Mouse (Mus musculus) hindbrain, embryonic 11.5 days (tissue): ENCODE measurements at regions not wholly inside any gene's neighbourhood (a gene's known extent, or its start where the extent isn't known, plus 50 kb on each side); places are given as distances from the start of the nearest gene placed in this dataset.

Experiments
- ATAC-seq: fragments of 200-750 bp; cut with Nextera tagmentation; 2 replicates; pipeline ENCODE4 v1.8.0; 2017; ENCODE audit warnings: mild to moderate bottlenecking, moderate TSS enrichment, moderate library complexity; ENCODE audit not compliant: low FRiP score
- DNase-seq: peaks from one replicate; pipeline ENCODE4 v3.0.0-alpha.2; 2015; ENCODE audit warnings: low spot score
- H3K27ac ChIP-seq: fragments of 300-500 bp; sonication (generic); 2 replicates; pipeline ENCODE4 v1.5.1; 2014; ENCODE audit warnings: mild to moderate bottlenecking, low read depth, low read length
- H3K27me3 ChIP-seq: fragments of 300-500 bp; sonication (generic); 2 replicates; pipeline ENCODE4 v1.6.1; 2014; ENCODE audit warnings: mild to moderate bottlenecking, low read length, moderate library complexity, mixed read lengths; ENCODE audit not compliant: control insufficient read depth, insufficient read depth
- H3K36me3 ChIP-seq: fragments of 300-500 bp; sonication (generic); 2 replicates; pipeline ENCODE4 v1.6.1; 2014; ENCODE audit warnings: mild to moderate bottlenecking, low read length, moderate library complexity, mixed read lengths; ENCODE audit not compliant: control insufficient read depth, insufficient read depth
- H3K4me1 ChIP-seq: fragments of 300-500 bp; sonication (generic); replicated peaks from 2 replicates; pipeline ENCODE4 v1.6.1; 2014; ENCODE audit warnings: low read length, mixed read lengths; ENCODE audit not compliant: control insufficient read depth, insufficient read depth
- H3K4me2 ChIP-seq: fragments of 300-500 bp; sonication (generic); replicated peaks from 2 replicates; pipeline ENCODE4 v1.6.1; 2014; ENCODE audit warnings: mild to moderate bottlenecking, low read depth, low read length
- H3K4me3 ChIP-seq: fragments of 300-500 bp; sonication (generic); 2 replicates; pipeline ENCODE4 v1.5.1; 2014; ENCODE audit warnings: low read depth, low read length
- H3K9ac ChIP-seq: fragments of 300-500 bp; sonication (generic); 2 replicates; pipeline ENCODE4 v1.6.1; 2014; ENCODE audit warnings: low read depth, low read length
- H3K9me3 ChIP-seq: fragments of 300-500 bp; sonication (generic); 2 replicates; pipeline ENCODE4 v1.6.1; 2016; ENCODE audit warnings: low read length; ENCODE audit not compliant: control insufficient read depth
- WGBS: fragments of 180-500 bp; shearing (Covaris S2); extraction: QIAGEN DNeasy Blood & Tissue Kit; methylation state at CpG from one replicate; pipeline ENCODE4 v1.1.7; 2014; 5-methylcytosine and 5-hydroxymethylcytosine counted together

GRCm38 (mm10) chr3:54632731-54633130, 59.9 kb upstream of the Supt20 start:
- ATAC-seq (no peak), DNase-seq (no peak)
- Histone ChIP-seq H3K27me3 (no peaks in the 10 kb centered on the region), H3K4me1 (no peaks in the 10 kb centered on the region), H3K9me3 (no peaks in the 10 kb centered on the region), H3K4me3 (no peak overlapping the region), H3K36me3 (no peaks in the 10 kb centered on the region), H3K27ac (no peak overlapping the region), H3K9ac (no peak overlapping the region), H3K4me2 (no peak overlapping the region)
- WGBS, result 95% methylated on average over 13 of the region's 13 CpGs

- H3K9ac ChIP-seq, result no peak overlapping the region
- H3K4me2 ChIP-seq, result no peak overlapping the region
- no peak for DNase-seq
- no peaks in the 10 kb centered on the region for H3K9me3 ChIP-seq
- no peaks in the 10 kb centered on the region for H3K4me1 ChIP-seq
- H3K36me3 ChIP-seq, result no peaks in the 10 kb centered on the region
- no peak for ATAC-seq
- H3K27me3 ChIP-seq, result no peaks in the 10 kb centered on the region
- H3K4me3 ChIP-seq, result no peak overlapping the region
- WGBS, result 93% methylated on average over 23 of the region's 23 CpGs
- H3K27ac ChIP-seq, result no peak overlapping the region
Observed at GRCm38 (mm10) chr3:54633446-54633845, 59.2 kb upstream of the Supt20 start.

GRCm38 (mm10) chr3:54634456-54634855, 58.2 kb upstream of the Supt20 start:
- Histone ChIP-seq H3K4me1 (no peaks in the 10 kb centered on the region), H3K27ac (no peak overlapping the region), H3K4me2 (no peak overlapping the region), H3K9ac (no peak overlapping the region), H3K4me3 (no peak overlapping the region), H3K9me3 (no peaks in the 10 kb centered on the region), H3K27me3 (no peaks in the 10 kb centered on the region), H3K36me3 (no peaks in the 10 kb centered on the region)
- ATAC-seq (no peak), DNase-seq (no peak)
- WGBS, result 95% methylated on average over 10 of the region's 10 CpGs
